Mouse (Mus musculus) right cerebral cortex, adult 18-20 months (tissue): ENCODE results near the gene B3gntl1.
A peak's percentile ranks its signal among the peaks of the same experiment; 100 is the strongest.

Source experiments
- DNase-seq: peaks from one replicate; pipeline ENCODE4 v3.0.0; 2022; ENCODE audit warnings: mixed read lengths

B3gntl1 gene

GRCm38 (mm10) chr11:121645394-121645793 lies 27.6 kb downstream of the B3gntl1 start:
- DNase-seq, result no peak

GRCm38 (mm10) chr11:121641501-121642145 lies 31.3 kb downstream of the B3gntl1 start:
- DNase-seq, result no peak

GRCm38 (mm10) chr11:121636646-121637045 lies 36.3 kb downstream of the B3gntl1 start:
- no peak for DNase-seq

- DNase-seq, result no peak
Measured at GRCm38 (mm10) chr11:121631410-121631809, 41.5 kb downstream of the B3gntl1 start.

- no peak for DNase-seq
Measured at GRCm38 (mm10) chr11:121630406-121630805, 42.5 kb downstream of the B3gntl1 start.

- DNase-seq, result no peak
Measured at GRCm38 (mm10) chr11:121629529-121629928, 43.4 kb downstream of the B3gntl1 start.

- no peak for DNase-seq
Measured at GRCm38 (mm10) chr11:121627521-121627920, 45.4 kb downstream of the B3gntl1 start.

GRCm38 (mm10) chr11:121625007-121625406 lies 47.9 kb downstream of the B3gntl1 start:
- no peak for DNase-seq

- DNase-seq, result no peak
Measured at GRCm38 (mm10) chr11:121617371-121617770, 55.6 kb downstream of the B3gntl1 start.

GRCm38 (mm10) chr11:121616501-121616900 lies 56.5 kb downstream of the B3gntl1 start:
- no peak for DNase-seq

- no peak for DNase-seq
Measured at GRCm38 (mm10) chr11:121615961-121616485, 56.9 kb downstream of the B3gntl1 start.

GRCm38 (mm10) chr11:121610976-121611375 lies 62.0 kb downstream of the B3gntl1 start:
- DNase-seq, result no peak

GRCm38 (mm10) chr11:121605604-121606003 lies 67.3 kb downstream of the B3gntl1 start:
- no peak for DNase-seq

- no peak for DNase-seq
Measured at GRCm38 (mm10) chr11:121601422-121601821, 71.5 kb downstream of the B3gntl1 start.

- no peak for DNase-seq
Measured at GRCm38 (mm10) chr11:121597254-121597653, 75.7 kb downstream of the B3gntl1 start.

- DNase-seq, result peak; percentile 18
Measured at GRCm38 (mm10) chr11:121581856-121582255, 91.1 kb downstream of the B3gntl1 start.
